ENCODE assay signal across 12 mouse cellular contexts in the genomic region with DNA sequence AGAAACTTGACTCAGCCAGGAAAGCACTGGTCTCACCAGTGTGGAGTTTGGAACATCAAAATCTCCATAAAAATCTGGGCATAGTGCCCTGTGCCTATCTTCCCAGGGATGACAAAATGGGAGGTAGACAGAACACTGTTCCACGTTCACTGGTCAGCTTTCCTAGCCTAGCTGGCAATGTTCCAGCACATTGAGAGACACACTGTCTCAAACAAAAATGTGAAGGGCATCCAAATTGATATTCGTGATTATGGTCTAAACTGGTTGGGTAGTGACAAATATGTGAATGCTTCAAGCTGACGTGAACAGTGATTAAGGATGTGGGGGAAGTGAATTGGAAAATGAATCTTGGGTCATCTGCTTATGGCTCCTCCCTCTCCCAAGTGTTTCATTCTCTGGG.
"Had no signal": no experiment of that assay in that cellular context is flagged by ENCODE, and none has a peak within 500 bp of the region (broad histone marks: within the 10 kb centered on the region; RNA-seq: fewer than 3 reads in every experiment).

No protein-coding gene starts in this region.

- DNase-seq: kidney, adult 9 months; lung, adult 2 months; lung, postnatal 10 days; right cerebral cortex, postnatal 14 days; thymus, postnatal 36 days had no signal

- H3K4me1 ChIP-seq: liver, embryonic 15.5 days; megakaryocyte, embryonic 14.5 days; midbrain, embryonic 15.5 days; neural tube, embryonic 13.5 days had no signal

- H3K27ac ChIP-seq: kidney, postnatal 0 days; limb, embryonic 10.5 days; liver, embryonic 15.5 days; macrophage; midbrain, embryonic 15.5 days; neural tube, embryonic 13.5 days had no signal

- H3K4me3 ChIP-seq: limb, embryonic 10.5 days; liver, embryonic 15.5 days; megakaryocyte, embryonic 14.5 days; midbrain, embryonic 15.5 days; neural tube, embryonic 13.5 days had no signal
